Mouse (Mus musculus) Patski (cell line): Measurements from ENCODE around the gene Repin1. TPM values are rescaled to one million over a fixed set of nuclear protein-coding genes. Genes with fewer than 3 reads are reported as not detected.

Experiments used
- ATAC-seq: fragments of 100-300 bp; one replicate; pipeline ENCODE4 v1.8.0; 2021
- CTCF ChIA-PET: fragments of 350-600 bp; sonication (Branson Sonifier 250); formaldehyde crosslinking; loops from one replicate; lab custom pipeline; 2022; ENCODE audit warnings: inconsistent platforms; lab: Charles Lee
- POLR2A ChIA-PET: fragments of 350-600 bp; sonication (Branson Sonifier 250); formaldehyde crosslinking; loops from one replicate; lab custom pipeline; 2022; ENCODE audit warnings: antibody characterized with exemption, inconsistent platforms; lab: Charles Lee
- DNase-seq: peaks from one replicate; pipeline ENCODE4 v3.0.0-alpha.2; 2011; ENCODE audit warnings: low read depth, low spot score
- H3K27me3 ChIP-seq: fragments of 371-371 bp; one replicate; pipeline ENCODE4 v1.5.1; 2021
- CTCF ChIP-seq: fragments of 100-300 bp; IDR thresholded peaks from one replicate; pipeline ENCODE4 v1.5.1; 2021
- in situ Hi-C: fragments of 300-500 bp; cut with MboI; formaldehyde crosslinking; loops from 3 replicates; pipeline ENCODE4 v1.11.1; 2018; ENCODE audit warnings: low pct_unique_long_range_greater_than_20kb, mixed read lengths
- polyA plus RNA-seq: library from polyadenylated mRNA; unstranded; gene quantifications from one replicate; pipeline ENCODE4 v1.2.3, GENCODE M21; 2021

Gene Repin1
- polyA plus RNA-seq, result 44.2 TPM

- in situ Hi-C loops, result no loop called here
Measured at GRCm38 (mm10) chr6:48593158-48594042, at the start of gene Repin1, which contains the start of gene Gm44965. Gene Repin1, plus strand, starts transcription at chr6:48593883. Gene Gm44965, plus strand, starts transcription at chr6:48593941.

DNA sequence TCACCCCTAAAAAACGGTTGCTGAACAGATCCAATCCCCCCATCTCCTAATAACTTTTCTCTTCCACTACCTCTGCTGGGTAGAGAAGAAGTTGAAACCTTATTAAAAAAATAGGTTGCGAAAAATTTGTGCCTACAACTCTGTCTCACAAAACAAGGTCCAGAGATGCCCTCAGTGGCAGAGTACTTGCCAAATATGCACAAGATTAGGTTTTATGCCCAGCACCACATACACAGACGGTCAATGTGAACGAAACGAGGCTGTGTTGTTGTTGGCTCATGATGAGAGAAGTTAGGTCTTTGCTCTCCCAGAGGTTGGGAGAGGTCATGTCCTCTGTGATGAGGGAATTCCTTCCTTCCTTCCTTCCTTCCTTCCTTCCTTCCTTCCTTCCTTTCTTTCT lies 48.4 kb upstream of the Repin1 start:
- DNase-seq (no peak), ATAC-seq (no peak)
- TF ChIP-seq CTCF, result no peak
- ChIA-PET CTCF (interaction anchor here (0.9 to 3.2 kb wide), 2 partner anchors 92 to 101 kb away, joined by 3 to 13 read pairs; partner anchors contain the start of gene Gimap8), POLR2A (interaction anchor here (0.7 kb wide), 1 partner anchor 34 kb away, joined by 11 read pairs; no protein-coding TSS in a partner anchor)
- in situ Hi-C loops, result no loop called here
- H3K27me3 ChIP-seq, result no peaks in the 10 kb centered on the region

More at GRCm38 (mm10) chr6:48593158-48594042, at the start of gene Repin1, which contains the start of gene Gm44965:
- CTCF ChIA-PET, result interaction anchor here (0.6 to 2.7 kb wide), 10 partner anchors 8 to 53 kb away, joined by 3 to 20 read pairs (median 4); partner anchors contain the start of genes Gimap8 and Zfp775
- ATAC-seq (peak; percentile 77), DNase-seq (peak; percentile 64)
- POLR2A ChIA-PET, result interaction anchor here (0.6 to 2.7 kb wide), 8 partner anchors 10 to 221 kb away, joined by 3 to 24 read pairs (median 3); partner anchors contain the start of gene AI854703
- TF ChIP-seq CTCF, result no peak
- H3K27me3 ChIP-seq, result no peaks in the 10 kb centered on the region

DNA sequence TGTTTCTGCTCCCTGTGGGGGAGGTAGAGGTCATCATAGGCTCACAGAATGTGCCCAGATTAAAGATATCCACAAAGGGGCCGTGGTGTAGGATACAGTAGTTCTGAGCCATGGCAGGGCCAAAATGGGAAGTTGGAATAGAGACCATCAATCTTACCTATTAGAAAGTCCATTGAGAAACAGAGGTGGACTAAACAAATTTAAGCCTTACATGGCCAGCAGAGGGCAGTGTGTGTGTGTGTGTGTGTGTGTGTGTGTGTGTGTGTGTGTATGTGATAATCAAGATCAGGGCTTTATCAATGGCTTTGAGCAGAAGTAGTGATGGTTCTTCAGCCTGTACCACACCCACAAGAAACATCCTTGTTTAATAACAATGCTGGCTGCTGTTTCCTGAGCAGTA lies 47.4 kb upstream of the Repin1 start:
- POLR2A ChIA-PET, result no interaction called here
- ATAC-seq, result no peak
- H3K27me3 ChIP-seq, result peaks cover under 1% of the 10 kb centered on the region
- CTCF ChIA-PET, result interaction anchor here (1.1 to 3.2 kb wide), 2 partner anchors 36 to 100 kb away, joined by 3 to 13 read pairs; partner anchors contain the start of gene Gimap8
- DNase-seq, result no peak
- in situ Hi-C loops, result no loop called here
- no peak for TF ChIP-seq CTCF

DNA sequence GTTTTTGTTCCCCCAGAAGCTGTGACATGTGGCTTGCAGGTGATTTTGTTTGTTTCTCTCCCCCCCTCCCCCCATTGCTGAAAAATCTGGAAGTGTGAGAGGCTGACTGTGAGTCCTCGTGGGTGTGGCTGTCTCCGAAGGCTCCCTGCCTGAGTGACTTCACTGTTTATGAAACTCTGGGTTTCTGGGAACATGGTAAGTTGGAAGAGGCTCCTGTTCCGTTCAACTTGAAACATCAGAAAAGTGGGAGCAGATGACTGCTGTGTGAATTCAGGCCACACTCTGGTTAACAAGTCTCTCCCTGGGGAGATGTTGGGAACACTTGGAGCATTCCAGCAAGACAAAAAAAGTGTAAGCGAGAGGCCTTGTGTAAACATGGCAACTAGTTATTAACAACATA lies 46.8 kb upstream of the Repin1 start:
- TF ChIP-seq CTCF, result no peak
- in situ Hi-C loops, result no loop called here
- ATAC-seq (no peak), DNase-seq (no peak)
- ChIA-PET POLR2A (no interaction called here), CTCF (interaction anchor here (1.1 to 3.2 kb wide), 3 partner anchors 8 to 99 kb away, joined by 3 to 13 read pairs (median 5); partner anchors contain the start of gene Gimap8)
- peaks cover 4% of the 10 kb centered on the region for H3K27me3 ChIP-seq

GRCm38 (mm10) chr6:48548314-48548713 lies 45.4 kb upstream of the Repin1 start:
- in situ Hi-C loops, result no loop called here
- ATAC-seq, result no peak
- DNase-seq, result no peak
- peaks cover 4% of the 10 kb centered on the region for H3K27me3 ChIP-seq
- CTCF ChIA-PET, result interaction anchor here (1.1 to 3.2 kb wide), 3 partner anchors 9 to 372 kb away, joined by 3 to 13 read pairs (median 5); partner anchors contain the start of gene Gimap8
- POLR2A ChIA-PET, result no interaction called here
- no peak for TF ChIP-seq CTCF

DNA sequence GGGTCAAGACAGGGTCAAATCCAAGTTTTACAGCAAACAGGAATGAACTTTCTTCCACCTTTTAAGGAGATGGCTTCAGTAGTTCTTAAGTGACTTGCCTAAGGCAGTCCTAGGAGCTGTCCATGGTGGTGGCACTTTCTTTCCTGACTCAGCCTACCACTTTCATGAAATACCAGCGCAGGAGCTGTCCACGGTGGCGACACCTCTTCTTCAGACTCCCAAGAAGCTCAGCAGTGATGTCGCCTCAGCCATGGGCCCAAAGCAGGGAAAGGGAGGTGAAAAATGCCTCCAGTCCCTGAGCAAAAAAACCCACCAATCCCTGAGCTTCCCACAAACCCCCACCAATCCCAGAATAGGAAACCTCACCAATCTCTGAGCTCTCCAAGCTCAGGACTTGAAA lies 40.8 kb upstream of the Repin1 start:
- ATAC-seq (peak; percentile 29), DNase-seq (no peak)
- CTCF ChIA-PET, result interaction anchor here (1.0 to 1.3 kb wide), 2 partner anchors 14 to 92 kb away, joined by 3 to 4 read pairs; no protein-coding TSS in a partner anchor
- peaks cover 4% of the 10 kb centered on the region for H3K27me3 ChIP-seq
- no peak for TF ChIP-seq CTCF
- POLR2A ChIA-PET, result interaction anchor here (0.5 to 1.5 kb wide), 2 partner anchors 10 to 41 kb away, joined by 3 read pairs; partner anchors contain the start of genes Gm44965 and Repin1
- in situ Hi-C loops, result no loop called here

DNA sequence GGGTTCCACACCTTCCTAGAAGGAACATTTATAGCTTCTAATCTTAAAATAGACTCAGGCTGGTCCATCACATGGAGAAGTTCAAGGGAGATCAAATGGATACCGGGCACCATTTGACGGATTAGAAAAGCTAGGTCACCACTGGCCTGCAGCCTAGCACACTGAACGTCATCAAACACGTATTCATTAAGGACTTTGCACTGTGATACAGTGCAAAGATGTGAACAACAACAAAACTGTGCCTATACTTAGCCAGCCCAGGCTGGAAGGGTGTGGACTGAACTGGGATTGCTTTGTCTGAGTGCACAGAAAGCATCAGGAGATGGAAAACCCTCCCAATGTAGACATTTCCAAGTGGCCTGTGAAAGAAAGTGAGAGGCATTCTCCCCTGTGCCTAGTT lies 39.9 kb upstream of the Repin1 start:
- ATAC-seq (no peak), DNase-seq (no peak)
- peaks cover 4% of the 10 kb centered on the region for H3K27me3 ChIP-seq
- no peak for TF ChIP-seq CTCF
- ChIA-PET POLR2A (interaction anchor here (1.5 kb wide), 1 partner anchor 40 kb away, joined by 3 read pairs; the partner anchor contains the start of genes Gm44965 and Repin1), CTCF (interaction anchor here (1.3 kb wide), 1 partner anchor 92 kb away, joined by 4 read pairs; no protein-coding TSS in a partner anchor)
- in situ Hi-C loops, result no loop called here

- no peak for DNase-seq
- POLR2A ChIA-PET, result interaction anchor here (0.6 to 1.5 kb wide), 4 partner anchors 24 to 42 kb away, joined by 3 to 5 read pairs (median 3); partner anchors contain the start of genes Gm44965 and Repin1
- ATAC-seq, result peak; percentile 59
- in situ Hi-C loops, result no loop called here
- TF ChIP-seq CTCF, result no peak
- H3K27me3 ChIP-seq, result peaks cover 4% of the 10 kb centered on the region
- CTCF ChIA-PET, result interaction anchor here (1.3 kb wide), 1 partner anchor 91 kb away, joined by 4 read pairs; no protein-coding TSS in a partner anchor
Measured at GRCm38 (mm10) chr6:48554280-48555103, 39.2 kb upstream of the Repin1 start, which contains the start of gene Lrrc61. Gene Lrrc61, plus strand, starts transcription at chr6:48554796.
